ENCODE assay signal across 9 mouse cellular contexts in the genomic region with DNA sequence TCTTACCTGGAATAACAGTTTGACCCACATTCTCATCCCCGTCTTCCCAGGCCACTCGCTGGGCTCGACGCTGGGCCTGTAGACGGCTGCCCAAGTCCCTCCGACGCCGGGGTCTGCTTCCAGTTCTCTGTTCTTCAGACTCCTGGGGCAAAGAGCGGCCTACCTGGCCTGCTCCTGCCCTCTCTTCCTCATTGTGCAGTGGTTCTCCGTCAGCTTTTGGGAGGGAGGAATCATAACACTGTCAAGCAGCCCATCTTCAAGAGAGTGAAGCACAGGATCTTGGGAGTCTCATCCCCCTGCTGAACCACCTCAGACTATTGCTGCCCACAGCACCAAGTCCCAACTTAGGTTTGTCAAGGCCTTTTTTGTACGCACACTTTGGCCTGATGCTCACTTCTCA. TPM values are rescaled to one million over a fixed set of nuclear protein-coding genes. Genes with fewer than 3 reads are reported as not detected.
DNase-seq lines count a peak whose midpoint lies in the region; ATAC-seq lines count a peak whose summit lies in the region.
"Had no signal": no experiment of that assay in that cellular context is flagged by ENCODE, and none has a peak within 500 bp of the region (broad histone marks: within the 10 kb centered on the region; RNA-seq: fewer than 3 reads in every experiment).

No protein-coding gene starts in this region.

- H3K9ac ChIP-seq in heart, embryonic 15.5 days: peak overlapping the region; percentile 88
- peak overlapping the region; percentile 85 for H3K9ac ChIP-seq in hindbrain, embryonic 13.5 days
- H3K9ac ChIP-seq in midbrain, embryonic 12.5 days (replicated peaks): peak overlapping the region; percentile 74

- H3K4me1 ChIP-seq in heart, embryonic 15.5 days (replicated peaks): peaks cover 17% of the 10 kb centered on the region
- peaks cover 7% of the 10 kb centered on the region; the same call in 1 of the 2 replicates for H3K4me1 ChIP-seq in brown adipose tissue, adult 24 weeks (ENCODE audit: control insufficient read depth, insufficient read depth, insufficient read length, low read length)
- peaks cover 35% of the 10 kb centered on the region for H3K4me1 ChIP-seq in hindbrain, embryonic 13.5 days (replicated peaks)
- peaks cover 20% of the 10 kb centered on the region for H3K4me1 ChIP-seq in midbrain, embryonic 12.5 days

- peak overlapping the region; percentile 63 for H3K4me2 ChIP-seq in heart, embryonic 15.5 days
- H3K4me2 ChIP-seq in hindbrain, embryonic 13.5 days: peak overlapping the region; percentile 76
- peak overlapping the region; percentile 72 for H3K4me2 ChIP-seq in midbrain, embryonic 12.5 days (replicated peaks)

- ATAC-seq in heart, embryonic 15.5 days (replicated peaks; ENCODE audit: insufficient number of reproducible peaks, insufficient read depth, low FRiP score, low read depth): no peak
- no peak for ATAC-seq in hindbrain, embryonic 13.5 days (ENCODE audit: low FRiP score)
- no peak for ATAC-seq in midbrain, embryonic 12.5 days (ENCODE audit: low FRiP score, low read depth)

- H3K27ac ChIP-seq in heart, embryonic 15.5 days: no peak overlapping the region
- no peak overlapping the region for H3K27ac ChIP-seq in brown adipose tissue, adult 24 weeks (replicated peaks; ENCODE audit: low read depth, low read length)
- peak overlapping the region; percentile 99 for H3K27ac ChIP-seq in hindbrain, embryonic 13.5 days
- peak overlapping the region; percentile 96 for H3K27ac ChIP-seq in midbrain, embryonic 12.5 days (replicated peaks)

- intact Hi-C loops in heart, postnatal 25 days (cut with DNase I): loop anchor here (10.0 kb wide), 1 partner anchor 239 kb away; the partner anchor contains the start of genes Pced1a and Vps16

- no peaks in the 10 kb centered on the region for H3K9me3 ChIP-seq in heart, embryonic 15.5 days (replicated peaks)
- H3K9me3 ChIP-seq in hindbrain, embryonic 13.5 days: no peaks in the 10 kb centered on the region
- H3K9me3 ChIP-seq in midbrain, embryonic 12.5 days: no peaks in the 10 kb centered on the region

- H3K27me3 ChIP-seq in heart, embryonic 15.5 days: no peaks in the 10 kb centered on the region
- H3K27me3 ChIP-seq in hindbrain, embryonic 13.5 days: no peaks in the 10 kb centered on the region
- H3K27me3 ChIP-seq in midbrain, embryonic 12.5 days: no peaks in the 10 kb centered on the region
- H3K27me3 ChIP-seq: Patski had no signal

- no peak for DNase-seq in heart, postnatal 25 days (ENCODE audit: low spot score)
- no peak for DNase-seq in left cerebral cortex, adult 11 months (ENCODE audit: low spot score)
- DNase-seq in right cerebral cortex, postnatal 10 days (ENCODE audit: low spot score in 2 of 2): no peak
- no peak for DNase-seq in kidney, postnatal 4 days

- 90% methylated on average over 11 of the region's 11 CpGs for WGBS in heart, embryonic 15.5 days
- WGBS in hindbrain, embryonic 13.5 days: 92% methylated on average over 11 of the region's 11 CpGs
- WGBS in midbrain, embryonic 12.5 days: 86% methylated on average over 11 of the region's 11 CpGs

- peak overlapping the region; percentile 68 for H3K4me3 ChIP-seq in heart, embryonic 15.5 days
- H3K4me3 ChIP-seq in brown adipose tissue, adult 24 weeks (ENCODE audit: insufficient read depth, low read depth, low read length): peak overlapping the region; percentile 82; the same call in 1 of the 2 replicates
- H3K4me3 ChIP-seq in hindbrain, embryonic 13.5 days: peak overlapping the region; percentile 55
- H3K4me3 ChIP-seq in midbrain, embryonic 12.5 days: peak overlapping the region; percentile 52

- peaks cover 24% of the 10 kb centered on the region for H3K36me3 ChIP-seq in heart, embryonic 15.5 days
- H3K36me3 ChIP-seq in hindbrain, embryonic 13.5 days: peaks cover 40% of the 10 kb centered on the region
- peaks cover 28% of the 10 kb centered on the region for H3K36me3 ChIP-seq in midbrain, embryonic 12.5 days

RNA-seq across cellular contexts. Expression of gene Ddrgk1, which starts 1.1 kb away (rescaled TPM):
- polyA plus RNA-seq in heart, embryonic 15.5 days (2015; fragmentation: Nextera tagmentation; extraction: Ambion mirVana): 44.8 and 46.2 TPM in 2 replicates
- total RNA-seq in heart, postnatal 25 days (2021): 10 to 100 TPM; 62.1 to 63.9 TPM
- polyA plus RNA-seq in brown adipose tissue, adult 24 weeks (2012; ENCODE audit: insufficient read depth, insufficient read length, missing spikeins): 128 and 137 TPM in 2 replicates
- 72.0 and 74.1 TPM in 2 replicates for polyA plus RNA-seq in hindbrain, embryonic 13.5 days (2015; fragmentation: Nextera tagmentation; extraction: Ambion mirVana)
- polyA plus RNA-seq in midbrain, embryonic 12.5 days (2016; fragmentation: Nextera tagmentation; extraction: Ambion mirVana): 47.4 and 54.8 TPM in 2 replicates

RNA-seq across cellular contexts. Expression of gene Itpa, which starts 4.1 kb away (rescaled TPM):
- polyA plus RNA-seq in heart, embryonic 15.5 days (2015; fragmentation: Nextera tagmentation; extraction: Ambion mirVana): 74.3 and 77.9 TPM in 2 replicates
- 10 to 100 TPM; 18.2 to 24.1 TPM for total RNA-seq in heart, postnatal 25 days (2021)
- polyA plus RNA-seq in brown adipose tissue, adult 24 weeks (2012; ENCODE audit: insufficient read depth, insufficient read length, missing spikeins): 46.8 and 54.3 TPM in 2 replicates
- 141 and 143 TPM in 2 replicates for polyA plus RNA-seq in hindbrain, embryonic 13.5 days (2015; fragmentation: Nextera tagmentation; extraction: Ambion mirVana)
- 139 and 146 TPM in 2 replicates for polyA plus RNA-seq in midbrain, embryonic 12.5 days (2016; fragmentation: Nextera tagmentation; extraction: Ambion mirVana)

RNA-seq across cellular contexts. Expression of gene Lzts3, which starts 20.7 kb away (rescaled TPM):
- 1.8 and 2.6 TPM in 2 replicates for polyA plus RNA-seq in heart, embryonic 15.5 days (2015; fragmentation: Nextera tagmentation; extraction: Ambion mirVana)
- total RNA-seq in heart, postnatal 25 days (2021): 1 to 10 TPM; 4.0 to 4.2 TPM
- 0.63 and 1.3 TPM in 2 replicates for polyA plus RNA-seq in brown adipose tissue, adult 24 weeks (2012; ENCODE audit: insufficient read depth, insufficient read length, missing spikeins)
- polyA plus RNA-seq in hindbrain, embryonic 13.5 days (2015; fragmentation: Nextera tagmentation; extraction: Ambion mirVana): 10.5 and 11.1 TPM in 2 replicates
- 6.9 and 8.3 TPM in 2 replicates for polyA plus RNA-seq in midbrain, embryonic 12.5 days (2016; fragmentation: Nextera tagmentation; extraction: Ambion mirVana)

RNA-seq across cellular contexts. Expression of gene Ubox5, which starts 33.5 kb away (rescaled TPM):
- 5.8 and 8.5 TPM in 2 replicates for polyA plus RNA-seq in heart, embryonic 15.5 days (2015; fragmentation: Nextera tagmentation; extraction: Ambion mirVana)
- 1 to 10 TPM; 4.0 to 4.2 TPM for total RNA-seq in heart, postnatal 25 days (2021)
- polyA plus RNA-seq in brown adipose tissue, adult 24 weeks (2012; ENCODE audit: insufficient read depth, insufficient read length, missing spikeins): 3.3 and 3.6 TPM in 2 replicates
- polyA plus RNA-seq in hindbrain, embryonic 13.5 days (2015; fragmentation: Nextera tagmentation; extraction: Ambion mirVana): 11.5 and 11.8 TPM in 2 replicates
- polyA plus RNA-seq in midbrain, embryonic 12.5 days (2016; fragmentation: Nextera tagmentation; extraction: Ambion mirVana): 14.4 and 15.2 TPM in 2 replicates

RNA-seq across cellular contexts. Expression of gene Fastkd5, which starts 33.5 kb away (rescaled TPM):
- 11.2 and 12.6 TPM in 2 replicates for polyA plus RNA-seq in heart, embryonic 15.5 days (2015; fragmentation: Nextera tagmentation; extraction: Ambion mirVana)
- total RNA-seq in heart, postnatal 25 days (2021): 1 to 10 TPM; 7.7 to 8.5 TPM
- 6.1 and 7.4 TPM in 2 replicates for polyA plus RNA-seq in brown adipose tissue, adult 24 weeks (2012; ENCODE audit: insufficient read depth, insufficient read length, missing spikeins)
- polyA plus RNA-seq in hindbrain, embryonic 13.5 days (2015; fragmentation: Nextera tagmentation; extraction: Ambion mirVana): 11.7 and 12.9 TPM in 2 replicates
- polyA plus RNA-seq in midbrain, embryonic 12.5 days (2016; fragmentation: Nextera tagmentation; extraction: Ambion mirVana): 18.9 and 19.3 TPM in 2 replicates

Comparison
In these comparisons a context has a peak if more than half of its experiments do, and no peak if none do; other contexts are left out.
1. H3K27ac ChIP-seq: peak in hindbrain, embryonic 13.5 days (single experiment) and midbrain, embryonic 12.5 days (single experiment); none in heart, embryonic 15.5 days (single experiment) and brown adipose tissue, adult 24 weeks (single experiment).
2. Peak in every context shown above with its lines, with median percentiles within 50 percentile points of each other: H3K4me2 ChIP-seq, H3K4me3 ChIP-seq and H3K9ac ChIP-seq.